Mouse (Mus musculus): ENCODE data around the gene Cab39. TPM values are rescaled to one million over a fixed set of nuclear protein-coding genes. Genes with fewer than 3 reads are reported as not detected.

Cab39 gene
- total and polyA plus RNA-seq, 2 experiments = 17.5 to 54.0 TPM

- 78% methylated on average over 6 of the region's 6 CpGs for WGBS
- H3K9ac ChIP-seq (ENCODE audit: low read depth, low read length) = no peak overlapping the region
- H3K27me3 ChIP-seq (ENCODE audit: control insufficient read depth, insufficient read depth, low read length) = no peaks in the 10 kb centered on the region
- no peak overlapping the region for H3K27ac ChIP-seq (replicated peaks; ENCODE audit: insufficient read depth, low read depth, low read length)
- no peak for DNase-seq (ENCODE audit: extremely low read depth, low read depth, low spot score)
- H3K4me3 ChIP-seq (ENCODE audit: insufficient read depth, low read depth, low read length) = no peak overlapping the region
- H3K36me3 ChIP-seq (ENCODE audit: control insufficient read depth, insufficient read depth, low read length) = no peaks in the 10 kb centered on the region
- H3K79me2 ChIP-seq (ENCODE audit: control insufficient read depth, insufficient read depth, low read length) = no peaks in the 10 kb centered on the region
- no peak for TF ChIP-seq CTCF (IDR thresholded peaks at IDR 0.05; ENCODE audit: low read depth, low read length)
- TF ChIP-seq POLR2A (IDR thresholded peaks at IDR 0.05; ENCODE audit: extremely low read depth, insufficient read depth, low read length) = no peak
- no peaks in the 10 kb centered on the region for H3K4me1 ChIP-seq (ENCODE audit: control insufficient read depth, insufficient read depth, low read length)
Observed at GRCm38 (mm10) chr1:85763386-85763785, 29.9 kb upstream of the Cab39 start.

GRCm38 (mm10) chr1:85764291-85764690 is 28.9 kb upstream of the Cab39 start:
- Histone ChIP-seq H3K36me3 (ENCODE audit: control insufficient read depth, insufficient read depth, low read length) (no peaks in the 10 kb centered on the region), H3K4me1 (ENCODE audit: control insufficient read depth, insufficient read depth, low read length) (no peaks in the 10 kb centered on the region), H3K27me3 (ENCODE audit: control insufficient read depth, insufficient read depth, low read length) (no peaks in the 10 kb centered on the region), H3K79me2 (ENCODE audit: control insufficient read depth, insufficient read depth, low read length) (no peaks in the 10 kb centered on the region), H3K27ac (replicated peaks; ENCODE audit: insufficient read depth, low read depth, low read length) (no peak overlapping the region), H3K4me3 (ENCODE audit: insufficient read depth, low read depth, low read length) (no peak overlapping the region), H3K9ac (ENCODE audit: low read depth, low read length) (no peak overlapping the region)
- 77% methylated on average over 4 of the region's 4 CpGs for WGBS
- no peak for TF ChIP-seq POLR2A (IDR thresholded peaks at IDR 0.05; ENCODE audit: extremely low read depth, insufficient read depth, low read length)
- no peak for TF ChIP-seq CTCF (IDR thresholded peaks at IDR 0.05; ENCODE audit: low read depth, low read length)
- DNase-seq (ENCODE audit: extremely low read depth, low read depth, low spot score) = no peak

- WGBS = 98% methylated on average over 3 of the region's 3 CpGs
- H3K4me3 ChIP-seq (ENCODE audit: insufficient read depth, low read depth, low read length) = no peak overlapping the region
- H3K4me1 ChIP-seq (ENCODE audit: control insufficient read depth, insufficient read depth, low read length) = no peaks in the 10 kb centered on the region
- H3K36me3 ChIP-seq (ENCODE audit: control insufficient read depth, insufficient read depth, low read length) = no peaks in the 10 kb centered on the region
- TF ChIP-seq POLR2A (IDR thresholded peaks at IDR 0.05; ENCODE audit: extremely low read depth, insufficient read depth, low read length) (no peak), CTCF (IDR thresholded peaks at IDR 0.05; ENCODE audit: low read depth, low read length) (no peak)
- DNase-seq (ENCODE audit: extremely low read depth, low read depth, low spot score) = no peak
- no peak overlapping the region for H3K27ac ChIP-seq (replicated peaks; ENCODE audit: insufficient read depth, low read depth, low read length)
- no peaks in the 10 kb centered on the region for H3K27me3 ChIP-seq (ENCODE audit: control insufficient read depth, insufficient read depth, low read length)
- H3K9ac ChIP-seq (ENCODE audit: low read depth, low read length) = no peak overlapping the region
- H3K79me2 ChIP-seq (ENCODE audit: control insufficient read depth, insufficient read depth, low read length) = no peaks in the 10 kb centered on the region
Observed at GRCm38 (mm10) chr1:85766120-85766519, 27.1 kb upstream of the Cab39 start.

- Histone ChIP-seq H3K9ac (ENCODE audit: low read depth, low read length) (no peak overlapping the region), H3K27me3 (ENCODE audit: control insufficient read depth, insufficient read depth, low read length) (no peaks in the 10 kb centered on the region), H3K36me3 (ENCODE audit: control insufficient read depth, insufficient read depth, low read length) (no peaks in the 10 kb centered on the region), H3K27ac (replicated peaks; ENCODE audit: insufficient read depth, low read depth, low read length) (no peak overlapping the region), H3K4me1 (ENCODE audit: control insufficient read depth, insufficient read depth, low read length) (no peaks in the 10 kb centered on the region), H3K79me2 (ENCODE audit: control insufficient read depth, insufficient read depth, low read length) (no peaks in the 10 kb centered on the region), H3K4me3 (ENCODE audit: insufficient read depth, low read depth, low read length) (no peak overlapping the region)
- TF ChIP-seq CTCF (IDR thresholded peaks at IDR 0.05; ENCODE audit: low read depth, low read length) = no peak
- no peak for TF ChIP-seq POLR2A (IDR thresholded peaks at IDR 0.05; ENCODE audit: extremely low read depth, insufficient read depth, low read length)
- DNase-seq (ENCODE audit: extremely low read depth, low read depth, low spot score) = no peak
- WGBS = 57% methylated on average over 1 of the region's 1 CpGs
Observed at GRCm38 (mm10) chr1:85767754-85768153, 25.5 kb upstream of the Cab39 start.

GRCm38 (mm10) chr1:85771976-85772375 is 21.3 kb upstream of the Cab39 start:
- Histone ChIP-seq H3K4me1 (ENCODE audit: control insufficient read depth, insufficient read depth, low read length) (no peaks in the 10 kb centered on the region), H3K27ac (replicated peaks; ENCODE audit: insufficient read depth, low read depth, low read length) (no peak overlapping the region), H3K4me3 (ENCODE audit: insufficient read depth, low read depth, low read length) (no peak overlapping the region), H3K36me3 (ENCODE audit: control insufficient read depth, insufficient read depth, low read length) (no peaks in the 10 kb centered on the region), H3K9ac (ENCODE audit: low read depth, low read length) (no peak overlapping the region), H3K79me2 (ENCODE audit: control insufficient read depth, insufficient read depth, low read length) (no peaks in the 10 kb centered on the region), H3K27me3 (ENCODE audit: control insufficient read depth, insufficient read depth, low read length) (no peaks in the 10 kb centered on the region)
- WGBS = 71% methylated on average over 3 of the region's 3 CpGs
- TF ChIP-seq POLR2A (IDR thresholded peaks at IDR 0.05; ENCODE audit: extremely low read depth, insufficient read depth, low read length) = no peak
- no peak for TF ChIP-seq CTCF (IDR thresholded peaks at IDR 0.05; ENCODE audit: low read depth, low read length)
- DNase-seq (ENCODE audit: extremely low read depth, low read depth, low spot score) = no peak

- Histone ChIP-seq H3K36me3 (ENCODE audit: control insufficient read depth, insufficient read depth, low read length) (no peaks in the 10 kb centered on the region), H3K79me2 (ENCODE audit: control insufficient read depth, insufficient read depth, low read length) (no peaks in the 10 kb centered on the region), H3K4me1 (ENCODE audit: control insufficient read depth, insufficient read depth, low read length) (no peaks in the 10 kb centered on the region), H3K27ac (replicated peaks; ENCODE audit: insufficient read depth, low read depth, low read length) (no peak overlapping the region), H3K27me3 (ENCODE audit: control insufficient read depth, insufficient read depth, low read length) (no peaks in the 10 kb centered on the region), H3K9ac (ENCODE audit: low read depth, low read length) (no peak overlapping the region), H3K4me3 (ENCODE audit: insufficient read depth, low read depth, low read length) (no peak overlapping the region)
- TF ChIP-seq CTCF (IDR thresholded peaks at IDR 0.05; ENCODE audit: low read depth, low read length) (no peak), POLR2A (IDR thresholded peaks at IDR 0.05; ENCODE audit: extremely low read depth, insufficient read depth, low read length) (no peak)
- WGBS = 87% methylated on average over 7 of the region's 7 CpGs
- no peak for DNase-seq (ENCODE audit: extremely low read depth, low read depth, low spot score)
Observed at GRCm38 (mm10) chr1:85775136-85775535, 18.1 kb upstream of the Cab39 start.
